Mouse (Mus musculus): ENCODE measurements around the gene Hadh. TPM values are rescaled to one million over a fixed set of nuclear protein-coding genes. Genes with fewer than 3 reads are reported as not detected.

Gene Hadh
- polyA plus RNA-seq, 1 experiment from 2014 or later: 31.6 TPM

GRCm38 (mm10) chr3:131266366-131267050 is 5.4 kb downstream of the Hadh start:
- no peak for ATAC-seq
- Histone ChIP-seq H3K4me1 (replicated peaks) (peaks cover 19% of the 10 kb centered on the region), H3K4me3 (replicated peaks) (no peak overlapping the region), H3K9me3 (no peaks in the 10 kb centered on the region), H3K27me3 (no peaks in the 10 kb centered on the region), H3K4me2 (replicated peaks) (no peak overlapping the region), H3K9ac (replicated peaks) (no peak overlapping the region), H3K36me3 (no peaks in the 10 kb centered on the region; the same call in 1 of the 2 replicates), H3K27ac (no peak overlapping the region)
- WGBS: 91% methylated on average over 3 of the region's 3 CpGs

GRCm38 (mm10) chr3:131265516-131265915 is 6.4 kb downstream of the Hadh start:
- Histone ChIP-seq H3K27ac (no peak overlapping the region), H3K9me3 (0 out of 2 replicates have a peak, but pooled peaks cover 4% of the 10 kb centered on the region), H3K4me3 (replicated peaks) (no peak overlapping the region), H3K9ac (replicated peaks) (no peak overlapping the region), H3K27me3 (no peaks in the 10 kb centered on the region), H3K4me2 (replicated peaks) (no peak overlapping the region), H3K36me3 (peaks cover 5% of the 10 kb centered on the region; the same call in 1 of the 2 replicates), H3K4me1 (replicated peaks) (peaks cover 9% of the 10 kb centered on the region)
- no peak for ATAC-seq
- WGBS: 88% methylated on average over 8 of the region's 8 CpGs

GRCm38 (mm10) chr3:131263766-131264486 is 8.0 kb downstream of the Hadh start:
- no peak for ATAC-seq
- 72% methylated on average over 15 of the region's 15 CpGs for WGBS
- Histone ChIP-seq H3K27ac (no peak overlapping the region), H3K4me1 (replicated peaks) (no peaks in the 10 kb centered on the region), H3K9me3 (0 out of 2 replicates have a peak, but pooled peaks cover 4% of the 10 kb centered on the region), H3K36me3 (peaks cover 5% of the 10 kb centered on the region; the same call in 1 of the 2 replicates), H3K9ac (replicated peaks) (no peak overlapping the region), H3K27me3 (no peaks in the 10 kb centered on the region), H3K4me3 (replicated peaks) (no peak overlapping the region), H3K4me2 (replicated peaks) (no peak overlapping the region)

GRCm38 (mm10) chr3:131260418-131260817 is 11.5 kb downstream of the Hadh start:
- H3K36me3 ChIP-seq: peaks cover 5% of the 10 kb centered on the region; the same call in 1 of the 2 replicates
- no peaks in the 10 kb centered on the region for H3K4me1 ChIP-seq (replicated peaks)
- H3K27ac ChIP-seq: no peak overlapping the region
- no peak overlapping the region for H3K4me3 ChIP-seq (replicated peaks)
- H3K4me2 ChIP-seq (replicated peaks): no peak overlapping the region
- no peak overlapping the region for H3K9ac ChIP-seq (replicated peaks)
- 96% methylated on average over 6 of the region's 6 CpGs for WGBS
- ATAC-seq: no peak
- 0 out of 2 replicates have a peak, but pooled peaks cover 4% of the 10 kb centered on the region for H3K9me3 ChIP-seq
- H3K27me3 ChIP-seq: no peaks in the 10 kb centered on the region

- no peaks in the 10 kb centered on the region for H3K4me1 ChIP-seq (replicated peaks)
- no peak overlapping the region for H3K27ac ChIP-seq
- WGBS: 95% methylated on average over 9 of the region's 9 CpGs
- no peak overlapping the region for H3K9ac ChIP-seq (replicated peaks)
- no peak for ATAC-seq
- no peak overlapping the region for H3K4me2 ChIP-seq (replicated peaks)
- H3K9me3 ChIP-seq: 0 out of 2 replicates have a peak, but pooled peaks cover 4% of the 10 kb centered on the region
- H3K4me3 ChIP-seq (replicated peaks): no peak overlapping the region
- no peaks in the 10 kb centered on the region for H3K27me3 ChIP-seq
- peaks cover 5% of the 10 kb centered on the region; the same call in 1 of the 2 replicates for H3K36me3 ChIP-seq
Measured at GRCm38 (mm10) chr3:131259392-131259965, 12.4 kb downstream of the Hadh start.

GRCm38 (mm10) chr3:131258921-131259320 is 13.0 kb downstream of the Hadh start:
- WGBS: 87% methylated on average over 3 of the region's 3 CpGs
- H3K27me3 ChIP-seq: no peaks in the 10 kb centered on the region
- H3K4me2 ChIP-seq (replicated peaks): no peak overlapping the region
- 0 out of 2 replicates have a peak, but pooled peaks cover 4% of the 10 kb centered on the region for H3K9me3 ChIP-seq
- no peaks in the 10 kb centered on the region for H3K4me1 ChIP-seq (replicated peaks)
- H3K4me3 ChIP-seq (replicated peaks): no peak overlapping the region
- H3K36me3 ChIP-seq: peaks cover 5% of the 10 kb centered on the region; the same call in 1 of the 2 replicates
- ATAC-seq: no peak
- H3K9ac ChIP-seq (replicated peaks): no peak overlapping the region
- no peak overlapping the region for H3K27ac ChIP-seq

- no peak overlapping the region for H3K27ac ChIP-seq
- 98% methylated on average over 3 of the region's 3 CpGs for WGBS
Measured at GRCm38 (mm10) chr3:131255399-131255981, 16.4 kb downstream of the Hadh start.

GRCm38 (mm10) chr3:131254991-131255390 is 16.9 kb downstream of the Hadh start:
- no peak overlapping the region for H3K27ac ChIP-seq
- H3K4me2 ChIP-seq (replicated peaks): no peak overlapping the region
- no peaks in the 10 kb centered on the region for H3K4me1 ChIP-seq (replicated peaks)
- no peaks in the 10 kb centered on the region for H3K36me3 ChIP-seq
- H3K9ac ChIP-seq (replicated peaks): no peak overlapping the region
- H3K4me3 ChIP-seq (replicated peaks): no peak overlapping the region
- H3K9me3 ChIP-seq: no peaks in the 10 kb centered on the region
- no peak for ATAC-seq
- WGBS: 92% methylated on average over 4 of the region's 4 CpGs
- H3K27me3 ChIP-seq: no peaks in the 10 kb centered on the region

More at GRCm38 (mm10) chr3:131255399-131255981, 16.4 kb downstream of the Hadh start:
- Histone ChIP-seq H3K36me3 (no peaks in the 10 kb centered on the region), H3K9me3 (no peaks in the 10 kb centered on the region), H3K4me1 (replicated peaks) (no peaks in the 10 kb centered on the region), H3K9ac (replicated peaks) (no peak overlapping the region), H3K4me3 (replicated peaks) (no peak overlapping the region), H3K4me2 (replicated peaks) (no peak overlapping the region), H3K27me3 (no peaks in the 10 kb centered on the region)
- ATAC-seq: no peak

- Histone ChIP-seq H3K27me3 (no peaks in the 10 kb centered on the region), H3K36me3 (no peaks in the 10 kb centered on the region), H3K9ac (replicated peaks) (no peak overlapping the region), H3K27ac (no peak overlapping the region), H3K4me2 (replicated peaks) (no peak overlapping the region), H3K4me3 (replicated peaks) (no peak overlapping the region), H3K9me3 (no peaks in the 10 kb centered on the region), H3K4me1 (replicated peaks) (no peaks in the 10 kb centered on the region)
- 94% methylated on average over 7 of the region's 7 CpGs for WGBS
- no peak for ATAC-seq
Measured at GRCm38 (mm10) chr3:131251601-131252000, 20.3 kb downstream of the Hadh start.

GRCm38 (mm10) chr3:131250978-131251377 is 20.9 kb downstream of the Hadh start:
- ATAC-seq: no peak
- H3K36me3 ChIP-seq: no peaks in the 10 kb centered on the region
- 93% methylated on average over 13 of the region's 13 CpGs for WGBS
- H3K27ac ChIP-seq: no peak overlapping the region
- H3K4me3 ChIP-seq (replicated peaks): no peak overlapping the region
- no peaks in the 10 kb centered on the region for H3K4me1 ChIP-seq (replicated peaks)
- H3K27me3 ChIP-seq: no peaks in the 10 kb centered on the region
- H3K4me2 ChIP-seq (replicated peaks): no peak overlapping the region
- no peaks in the 10 kb centered on the region for H3K9me3 ChIP-seq
- no peak overlapping the region for H3K9ac ChIP-seq (replicated peaks)

- no peaks in the 10 kb centered on the region for H3K4me1 ChIP-seq (replicated peaks)
- no peak overlapping the region for H3K27ac ChIP-seq
- no peak overlapping the region for H3K4me2 ChIP-seq (replicated peaks)
- H3K4me3 ChIP-seq (replicated peaks): no peak overlapping the region
- H3K27me3 ChIP-seq: no peaks in the 10 kb centered on the region
- no peaks in the 10 kb centered on the region for H3K36me3 ChIP-seq
- no peak for ATAC-seq
- no peaks in the 10 kb centered on the region for H3K9me3 ChIP-seq
- WGBS: 91% methylated on average over 2 of the region's 2 CpGs
- no peak overlapping the region for H3K9ac ChIP-seq (replicated peaks)
Measured at GRCm38 (mm10) chr3:131250283-131250682, 21.6 kb downstream of the Hadh start.

GRCm38 (mm10) chr3:131248444-131248843 is 23.5 kb downstream of the Hadh start:
- WGBS: 93% methylated on average over 10 of the region's 10 CpGs
- no peak overlapping the region for H3K9ac ChIP-seq (replicated peaks)
- no peaks in the 10 kb centered on the region for H3K27me3 ChIP-seq
- H3K4me1 ChIP-seq (replicated peaks): no peaks in the 10 kb centered on the region
- H3K4me2 ChIP-seq (replicated peaks): no peak overlapping the region
- no peaks in the 10 kb centered on the region for H3K36me3 ChIP-seq
- no peak overlapping the region for H3K27ac ChIP-seq
- H3K4me3 ChIP-seq (replicated peaks): no peak overlapping the region
- ATAC-seq: no peak
- no peaks in the 10 kb centered on the region for H3K9me3 ChIP-seq
